Mouse (Mus musculus) midbrain, embryonic 16.5 days (tissue): ENCODE results near the gene Ptgds. TPM values are rescaled to one million over a fixed set of nuclear protein-coding genes. Genes with fewer than 3 reads are reported as not detected.

Experiments used
- ATAC-seq: fragments of 200-750 bp; cut with Nextera tagmentation; 2 replicates; pipeline ENCODE4 v1.8.0; 2017; ENCODE audit warnings: moderate TSS enrichment
- H3K27ac ChIP-seq: fragments of 300-500 bp; sonication (generic); 2 replicates; pipeline ENCODE4 v1.5.1; 2014; ENCODE audit warnings: mild to moderate bottlenecking, low read length, mixed read lengths
- H3K27me3 ChIP-seq: fragments of 300-500 bp; sonication (generic); 2 replicates; pipeline ENCODE4 v1.6.1; 2014; ENCODE audit warnings: low read depth, low read length, mixed read lengths; ENCODE audit not compliant: control insufficient read depth, insufficient read depth
- H3K36me3 ChIP-seq: fragments of 300-500 bp; sonication (generic); 2 replicates; pipeline ENCODE4 v1.6.1; 2014; ENCODE audit warnings: mild to moderate bottlenecking, low read length, moderate library complexity, mixed read lengths; ENCODE audit not compliant: control insufficient read depth, insufficient read depth
- H3K4me1 ChIP-seq: fragments of 300-500 bp; sonication (generic); 2 replicates; pipeline ENCODE4 v1.6.1; 2014; ENCODE audit warnings: mild to moderate bottlenecking, low read length, mixed read lengths; ENCODE audit not compliant: control insufficient read depth, insufficient read depth
- H3K4me2 ChIP-seq: fragments of 300-500 bp; sonication (generic); 2 replicates; pipeline ENCODE4 v1.6.1; 2014; ENCODE audit warnings: mild to moderate bottlenecking, low read length, mixed read lengths
- H3K4me3 ChIP-seq: fragments of 300-500 bp; sonication (generic); 2 replicates; pipeline ENCODE4 v1.5.1; 2014; ENCODE audit warnings: low read depth, mild to moderate bottlenecking, low read length, moderate library complexity, mixed read lengths
- H3K9ac ChIP-seq: fragments of 300-500 bp; sonication (generic); 2 replicates; pipeline ENCODE4 v1.6.1; 2014; ENCODE audit warnings: low read depth, low read length, mixed read lengths
- H3K9me3 ChIP-seq: fragments of 300-500 bp; sonication (generic); replicated peaks from 2 replicates; pipeline ENCODE4 v1.6.1; 2014; ENCODE audit warnings: mild to moderate bottlenecking, low read length, mixed read lengths; ENCODE audit not compliant: control insufficient read depth, poor library complexity, severe bottlenecking
- WGBS: fragments of 180-500 bp; shearing (Covaris S2); extraction: QIAGEN DNeasy Blood & Tissue Kit; methylation state at CpG from one replicate; pipeline ENCODE4 v1.1.7; 2014; 5-methylcytosine and 5-hydroxymethylcytosine counted together
- polyA plus RNA-seq: library from polyadenylated mRNA; unstranded; fragments of >200 nt; fragmentation: Nextera tagmentation; extraction: Ambion mirVana; gene quantifications from 2 replicates; pipeline ENCODE4 v1.2.1, GENCODE M21; 2015

Ptgds gene
- polyA plus RNA-seq, 1 experiment from 2014 or later, result 593 TPM

GRCm38 (mm10) chr2:25500576-25501405 is 30.9 kb upstream of the Ptgds start, which contains the start of gene Fbxw5:
Gene Fbxw5 (plus strand): TSS chr2:25500750.
- H3K4me2 ChIP-seq, result peak within 1 kb of the TSS; percentile 79
- peaks cover 10% of the 10 kb centered on the region for H3K4me1 ChIP-seq
- peaks cover 20% of the 10 kb centered on the region for H3K36me3 ChIP-seq
- H3K9me3 ChIP-seq, result no peaks in the 10 kb centered on the region
- no peaks in the 10 kb centered on the region for H3K27me3 ChIP-seq
- ATAC-seq, result peak; percentile 87
- H3K9ac ChIP-seq, result peak within 1 kb of the TSS; percentile 87
- H3K27ac ChIP-seq, result peak within 1 kb of the TSS; percentile 87
- H3K4me3 ChIP-seq, result peak within 1 kb of the TSS; percentile 70
- 1% methylated on average over 35 of the region's 44 CpGs for WGBS

- Histone ChIP-seq H3K9me3 (no peaks in the 10 kb centered on the region), H3K27ac (no peak overlapping the region), H3K9ac (peak overlapping the region; percentile 51; the same call in 1 of the 2 replicates), H3K4me1 (peaks cover 10% of the 10 kb centered on the region), H3K4me2 (peak overlapping the region; percentile 61), H3K27me3 (no peaks in the 10 kb centered on the region), H3K36me3 (peaks cover 17% of the 10 kb centered on the region), H3K4me3 (peak overlapping the region; percentile 70)
- peak; percentile 40 for ATAC-seq
- 73% methylated on average over 6 of the region's 6 CpGs for WGBS
Measured at GRCm38 (mm10) chr2:25500071-25500575, 30.3 kb upstream of the Ptgds start.

GRCm38 (mm10) chr2:25498622-25499478 is 29.0 kb upstream of the Ptgds start:
- no peak overlapping the region for H3K9ac ChIP-seq
- H3K4me3 ChIP-seq, result no peak overlapping the region
- WGBS, result 75% methylated on average over 15 of the region's 15 CpGs
- ATAC-seq, result no peak
- no peak overlapping the region for H3K27ac ChIP-seq
- H3K36me3 ChIP-seq, result peaks cover 6% of the 10 kb centered on the region; the same call in 1 of the 2 replicates
- no peaks in the 10 kb centered on the region for H3K9me3 ChIP-seq
- H3K4me2 ChIP-seq, result no peak overlapping the region
- H3K4me1 ChIP-seq, result peaks cover 10% of the 10 kb centered on the region
- no peaks in the 10 kb centered on the region for H3K27me3 ChIP-seq

- Histone ChIP-seq H3K27me3 (no peaks in the 10 kb centered on the region), H3K9ac (peak overlapping the region; percentile 10; the same call in 1 of the 2 replicates), H3K4me1 (peaks cover 10% of the 10 kb centered on the region), H3K27ac (no peak overlapping the region), H3K4me3 (no peak overlapping the region), H3K9me3 (no peaks in the 10 kb centered on the region), H3K4me2 (no peak overlapping the region), H3K36me3 (no peaks in the 10 kb centered on the region)
- WGBS, result 67% methylated on average over 6 of the region's 6 CpGs
- ATAC-seq, result no peak
Measured at GRCm38 (mm10) chr2:25497846-25498575, 28.2 kb upstream of the Ptgds start.

- H3K4me3 ChIP-seq, result no peak overlapping the region
- WGBS, result 47% methylated on average over 4 of the region's 4 CpGs
Measured at GRCm38 (mm10) chr2:25496462-25496861, 26.6 kb upstream of the Ptgds start.

GRCm38 (mm10) chr2:25493476-25493961 is 23.7 kb upstream of the Ptgds start, which contains the start of gene Lcn12:
Gene Lcn12 (minus strand): TSS chr2:25493911.
- ATAC-seq, result no peak
- H3K4me1 ChIP-seq, result no peaks in the 10 kb centered on the region
- no peak within 1 kb of the TSS for H3K4me2 ChIP-seq
- no peak within 1 kb of the TSS for H3K27ac ChIP-seq
- no peak within 1 kb of the TSS for H3K4me3 ChIP-seq
- no peak within 1 kb of the TSS for H3K9ac ChIP-seq
- no peaks in the 10 kb centered on the region for H3K27me3 ChIP-seq
- 92% methylated on average over 5 of the region's 5 CpGs for WGBS
- no peaks in the 10 kb centered on the region for H3K36me3 ChIP-seq
- no peaks in the 10 kb centered on the region for H3K9me3 ChIP-seq

More at GRCm38 (mm10) chr2:25496462-25496861, 26.6 kb upstream of the Ptgds start:
- no peak overlapping the region for H3K9ac ChIP-seq
- no peak for ATAC-seq
- H3K4me2 ChIP-seq, result no peak overlapping the region
- H3K9me3 ChIP-seq, result no peaks in the 10 kb centered on the region
- peaks cover 1% of the 10 kb centered on the region for H3K4me1 ChIP-seq
- no peaks in the 10 kb centered on the region for H3K36me3 ChIP-seq
- no peak overlapping the region for H3K27ac ChIP-seq
- no peaks in the 10 kb centered on the region for H3K27me3 ChIP-seq

GRCm38 (mm10) chr2:25492988-25493387 is 23.1 kb upstream of the Ptgds start:
- H3K4me2 ChIP-seq, result no peak overlapping the region
- H3K9ac ChIP-seq, result no peak overlapping the region
- ATAC-seq, result no peak
- no peaks in the 10 kb centered on the region for H3K4me1 ChIP-seq
- no peaks in the 10 kb centered on the region for H3K36me3 ChIP-seq
- no peak overlapping the region for H3K27ac ChIP-seq
- no peaks in the 10 kb centered on the region for H3K9me3 ChIP-seq
- H3K4me3 ChIP-seq, result no peak overlapping the region
- H3K27me3 ChIP-seq, result no peaks in the 10 kb centered on the region
- 87% methylated on average over 5 of the region's 5 CpGs for WGBS

GRCm38 (mm10) chr2:25488671-25489068 is 18.8 kb upstream of the Ptgds start:
- ATAC-seq, result no peak
- H3K4me3 ChIP-seq, result no peak overlapping the region
- no peaks in the 10 kb centered on the region for H3K9me3 ChIP-seq
- H3K27me3 ChIP-seq, result no peaks in the 10 kb centered on the region
- no peaks in the 10 kb centered on the region for H3K4me1 ChIP-seq
- H3K4me2 ChIP-seq, result no peak overlapping the region
- H3K36me3 ChIP-seq, result no peaks in the 10 kb centered on the region
- WGBS, result 78% methylated on average over 7 of the region's 7 CpGs
- no peak overlapping the region for H3K9ac ChIP-seq
- no peak overlapping the region for H3K27ac ChIP-seq
